Mouse (Mus musculus): ENCODE measurements around the gene Kctd18.

Gene Kctd18

DNA sequence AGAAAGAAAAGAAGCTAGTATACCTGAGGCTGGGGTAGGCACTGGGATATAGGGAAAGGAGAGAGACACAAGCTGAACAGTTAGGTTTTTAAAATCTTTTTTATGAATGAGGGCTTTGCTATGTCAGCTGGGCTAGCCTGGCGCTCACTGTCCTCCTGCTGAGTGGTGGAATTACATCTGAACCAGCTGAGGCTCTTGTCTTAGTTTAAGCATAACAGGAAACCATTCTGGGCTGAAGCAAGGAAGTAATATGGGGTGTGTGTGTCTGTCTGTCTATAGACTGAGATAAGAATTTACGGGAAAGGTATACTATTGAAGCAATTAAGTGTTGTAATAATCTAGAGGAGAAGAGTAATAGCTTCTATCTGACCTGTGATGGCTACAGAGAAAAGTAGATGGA lies 47.2 kb downstream of the Kctd18 start:
- Histone ChIP-seq H3K9me3 (ENCODE audit: low read length) (peaks cover 12% of the 10 kb centered on the region), H3K36me3 (ENCODE audit: insufficient read depth, low read length) (peaks cover 10% of the 10 kb centered on the region), H3K4me3 (replicated peaks; ENCODE audit: low read length) (no peak overlapping the region), H3K4me1 (replicated peaks; ENCODE audit: low read depth, low read length) (peaks cover 22% of the 10 kb centered on the region), H3K27me3 (ENCODE audit: insufficient read depth, low read length) (no peaks in the 10 kb centered on the region)
- TF ChIP-seq NANOG (IDR thresholded peaks at IDR 0.05; ENCODE audit: borderline replicate concordance, low read length) (no peak), POU5F1 (IDR thresholded peaks at IDR 0.05; ENCODE audit: borderline replicate concordance, low read length) (no peak), CTCF (conservative IDR thresholded peaks at IDR 0.05; ENCODE audit: low read length) (no peak)

DNA sequence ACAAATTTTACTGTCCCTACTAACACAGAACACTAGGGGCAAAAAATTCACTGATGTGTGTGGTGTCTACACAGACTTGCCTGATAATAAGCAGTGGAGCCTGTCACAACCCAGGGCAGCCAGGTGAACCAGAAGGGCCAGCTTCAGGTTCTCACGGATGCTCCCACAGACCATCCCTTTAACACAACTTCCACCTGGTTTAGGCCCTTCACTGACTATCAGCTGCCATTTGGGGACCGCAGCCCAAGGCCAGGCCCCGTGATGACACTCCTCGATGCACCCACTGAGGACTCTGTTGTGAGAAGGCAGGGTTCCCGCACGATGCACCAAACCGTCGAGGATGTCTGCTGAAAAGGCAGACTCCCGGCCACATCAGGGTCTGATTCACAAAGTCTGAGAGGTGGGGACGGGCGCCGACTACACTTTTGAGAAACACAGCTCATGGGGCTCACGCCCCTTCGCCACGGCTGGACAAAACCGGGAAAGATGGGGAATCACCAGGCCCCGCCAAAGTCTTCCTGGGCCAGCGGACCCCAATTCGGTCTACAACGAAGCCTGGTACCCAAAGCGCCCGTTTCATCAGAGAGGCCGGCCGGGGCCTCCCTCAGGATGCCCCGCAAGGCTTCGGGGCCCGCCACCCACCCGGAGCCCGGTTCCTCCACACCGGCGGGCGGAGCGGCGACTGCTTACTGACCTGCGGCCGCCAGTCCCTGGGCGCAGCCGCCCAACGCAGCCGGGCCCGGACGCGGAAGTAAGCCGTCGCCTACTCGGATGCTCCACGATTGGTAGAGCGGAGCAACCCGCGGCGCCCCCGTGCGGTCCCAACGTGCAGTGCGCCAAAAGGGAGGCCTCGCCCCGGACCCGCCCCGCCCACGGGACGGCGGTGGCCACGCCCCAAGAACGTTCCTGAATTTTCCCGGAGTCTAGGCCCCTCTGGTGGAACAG lies 49.2 kb downstream of the Kctd18 start:
- TF ChIP-seq CTCF (conservative IDR thresholded peaks at IDR 0.05; ENCODE audit: low read length) = no peak
- no peak for TF ChIP-seq POU5F1 (IDR thresholded peaks at IDR 0.05; ENCODE audit: borderline replicate concordance, low read length)
- no peak for TF ChIP-seq NANOG (IDR thresholded peaks at IDR 0.05; ENCODE audit: borderline replicate concordance, low read length)

GRCm38 (mm10) chr1:57955774-57956173 lies 63.0 kb downstream of the Kctd18 start:
- no peak for TF ChIP-seq NANOG (IDR thresholded peaks at IDR 0.05; ENCODE audit: borderline replicate concordance, low read length)
- no peak for TF ChIP-seq POU5F1 (IDR thresholded peaks at IDR 0.05; ENCODE audit: borderline replicate concordance, low read length)
- no peak for TF ChIP-seq CTCF (conservative IDR thresholded peaks at IDR 0.05; ENCODE audit: low read length)
- Histone ChIP-seq H3K27me3 (ENCODE audit: insufficient read depth, low read length) (no peaks in the 10 kb centered on the region), H3K36me3 (ENCODE audit: insufficient read depth, low read length) (peaks cover 28% of the 10 kb centered on the region), H3K9me3 (ENCODE audit: low read length) (no peaks in the 10 kb centered on the region), H3K4me3 (replicated peaks; ENCODE audit: low read length) (no peak overlapping the region), H3K4me1 (replicated peaks; ENCODE audit: low read depth, low read length) (peaks cover 19% of the 10 kb centered on the region)

More for the DNA sequence above, 49.2 kb downstream of the Kctd18 start:
- H3K4me1 ChIP-seq (replicated peaks; ENCODE audit: low read depth, low read length) = peaks cover 23% of the 10 kb centered on the region
- H3K9me3 ChIP-seq (ENCODE audit: low read length) = peaks cover 12% of the 10 kb centered on the region
- H3K27me3 ChIP-seq (ENCODE audit: insufficient read depth, low read length) = no peaks in the 10 kb centered on the region
- H3K4me3 ChIP-seq (replicated peaks; ENCODE audit: low read length) = peak overlapping the region; percentile 89
- peaks cover 28% of the 10 kb centered on the region for H3K36me3 ChIP-seq (ENCODE audit: insufficient read depth, low read length)

DNA sequence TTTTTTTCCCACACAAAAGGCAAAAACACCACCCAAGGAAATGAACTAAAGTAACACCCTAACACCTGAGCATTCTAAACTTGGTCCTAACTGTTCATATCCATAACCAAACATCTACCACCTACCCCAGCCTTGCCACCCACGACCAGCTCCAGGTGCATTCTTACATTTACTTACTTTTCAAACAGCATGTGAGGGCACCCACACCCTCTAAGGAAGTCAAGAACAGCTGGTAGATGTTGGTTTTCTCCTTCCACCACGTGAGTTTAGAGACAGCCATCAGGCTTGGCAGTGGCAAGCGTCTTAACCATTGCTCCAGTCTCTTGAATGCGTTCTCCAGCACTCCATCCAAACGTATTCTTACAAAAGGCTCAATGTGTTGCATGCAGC lies 64.4 kb downstream of the Kctd18 start:
- Histone ChIP-seq H3K4me1 (replicated peaks; ENCODE audit: low read depth, low read length) (peaks cover 20% of the 10 kb centered on the region), H3K4me3 (replicated peaks; ENCODE audit: low read length) (no peak overlapping the region)
- TF ChIP-seq CTCF (conservative IDR thresholded peaks at IDR 0.05; ENCODE audit: low read length) (no peak), NANOG (IDR thresholded peaks at IDR 0.05; ENCODE audit: borderline replicate concordance, low read length) (no peak), POU5F1 (IDR thresholded peaks at IDR 0.05; ENCODE audit: borderline replicate concordance, low read length) (no peak)

DNA sequence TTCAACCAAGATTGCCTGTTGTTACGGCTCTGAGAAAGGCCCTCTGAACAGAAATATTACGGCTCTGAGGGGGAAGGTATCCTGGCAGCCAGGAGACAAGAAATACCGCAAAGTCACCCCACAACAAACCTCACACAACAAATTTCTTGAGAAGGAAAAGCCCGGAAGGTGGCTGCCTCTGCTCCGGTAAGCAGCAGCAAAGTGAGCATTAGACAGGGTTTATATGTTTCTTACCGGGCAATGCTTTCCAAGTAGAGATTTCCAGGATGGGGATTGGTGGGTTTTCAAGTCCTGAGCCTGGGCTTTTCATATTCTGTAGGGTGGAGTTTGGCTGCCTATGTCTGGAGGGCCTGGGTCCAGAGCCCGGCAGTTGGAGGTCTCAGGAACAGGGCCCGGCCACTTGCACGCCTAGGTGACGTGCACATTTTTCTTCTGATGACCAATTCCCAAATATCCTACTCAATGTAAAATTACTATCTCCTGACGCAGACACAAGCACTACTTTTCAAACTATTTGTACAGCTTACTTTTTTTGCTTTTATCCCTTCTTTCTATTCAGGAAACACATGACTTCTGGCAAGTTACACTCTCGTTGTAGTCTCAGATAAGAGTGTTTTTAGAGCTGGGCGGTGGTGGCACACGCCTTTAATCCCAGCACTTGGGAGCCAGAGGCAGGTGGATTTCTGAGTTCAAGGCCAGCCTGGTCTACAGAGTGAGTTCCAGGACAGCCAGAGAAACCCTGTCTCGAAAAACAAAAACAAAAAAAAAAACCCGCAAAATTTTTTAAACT lies 65.0 kb downstream of the Kctd18 start:
- peaks cover 18% of the 10 kb centered on the region for H3K36me3 ChIP-seq (ENCODE audit: insufficient read depth, low read length)
- H3K4me1 ChIP-seq (replicated peaks; ENCODE audit: low read depth, low read length) = peaks cover 20% of the 10 kb centered on the region
- TF ChIP-seq NANOG (IDR thresholded peaks at IDR 0.05; ENCODE audit: borderline replicate concordance, low read length) = no peak
- no peak for TF ChIP-seq CTCF (conservative IDR thresholded peaks at IDR 0.05; ENCODE audit: low read length)
- TF ChIP-seq POU5F1 (IDR thresholded peaks at IDR 0.05; ENCODE audit: borderline replicate concordance, low read length) = no peak
- no peaks in the 10 kb centered on the region for H3K27me3 ChIP-seq (ENCODE audit: insufficient read depth, low read length)
- no peaks in the 10 kb centered on the region for H3K9me3 ChIP-seq (ENCODE audit: low read length)
- H3K4me3 ChIP-seq (replicated peaks; ENCODE audit: low read length) = no peak overlapping the region

More for the DNA sequence above, 64.4 kb downstream of the Kctd18 start:
- Histone ChIP-seq H3K36me3 (ENCODE audit: insufficient read depth, low read length) (peaks cover 24% of the 10 kb centered on the region), H3K9me3 (ENCODE audit: low read length) (no peaks in the 10 kb centered on the region), H3K27me3 (ENCODE audit: insufficient read depth, low read length) (no peaks in the 10 kb centered on the region)

DNA sequence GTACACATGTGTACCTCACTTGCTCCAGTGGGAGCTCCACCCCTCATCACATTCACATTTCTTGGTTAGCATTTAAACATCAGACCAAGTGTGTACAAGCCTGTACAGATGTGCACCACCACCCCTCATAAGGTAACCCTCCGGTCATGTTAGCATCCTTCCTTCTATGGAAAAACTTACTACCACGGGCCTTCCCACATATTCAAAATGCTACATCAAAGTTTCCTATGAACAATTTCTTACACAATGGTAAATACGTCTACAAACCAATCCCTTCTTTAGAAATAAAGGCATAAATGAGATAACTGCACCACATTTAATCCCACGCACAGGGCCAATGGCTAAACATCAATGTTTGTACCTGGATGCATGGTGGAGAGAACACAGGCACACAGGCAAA lies 66.2 kb downstream of the Kctd18 start:
- Histone ChIP-seq H3K27me3 (ENCODE audit: insufficient read depth, low read length) (no peaks in the 10 kb centered on the region), H3K4me3 (replicated peaks; ENCODE audit: low read length) (no peak overlapping the region), H3K9me3 (ENCODE audit: low read length) (no peaks in the 10 kb centered on the region), H3K36me3 (ENCODE audit: insufficient read depth, low read length) (peaks cover 16% of the 10 kb centered on the region), H3K4me1 (replicated peaks; ENCODE audit: low read depth, low read length) (peaks cover 22% of the 10 kb centered on the region)
- no peak for TF ChIP-seq POU5F1 (IDR thresholded peaks at IDR 0.05; ENCODE audit: borderline replicate concordance, low read length)
- no peak for TF ChIP-seq NANOG (IDR thresholded peaks at IDR 0.05; ENCODE audit: borderline replicate concordance, low read length)
- TF ChIP-seq CTCF (conservative IDR thresholded peaks at IDR 0.05; ENCODE audit: low read length) = no peak

GRCm38 (mm10) chr1:57949716-57950115 lies 69.0 kb downstream of the Kctd18 start:
- H3K27me3 ChIP-seq (ENCODE audit: insufficient read depth, low read length) = no peaks in the 10 kb centered on the region
- 0 out of 2 replicates have a peak, but pooled peaks cover 2% of the 10 kb centered on the region for H3K36me3 ChIP-seq (ENCODE audit: insufficient read depth, low read length)
- TF ChIP-seq CTCF (conservative IDR thresholded peaks at IDR 0.05; ENCODE audit: low read length) (no peak), NANOG (IDR thresholded peaks at IDR 0.05; ENCODE audit: borderline replicate concordance, low read length) (no peak), POU5F1 (IDR thresholded peaks at IDR 0.05; ENCODE audit: borderline replicate concordance, low read length) (no peak)
- peaks cover 10% of the 10 kb centered on the region for H3K4me1 ChIP-seq (replicated peaks; ENCODE audit: low read depth, low read length)
- no peaks in the 10 kb centered on the region for H3K9me3 ChIP-seq (ENCODE audit: low read length)
- H3K4me3 ChIP-seq (replicated peaks; ENCODE audit: low read length) = no peak overlapping the region

GRCm38 (mm10) chr1:57949195-57949594 lies 69.6 kb downstream of the Kctd18 start:
- no peak overlapping the region for H3K4me3 ChIP-seq (replicated peaks; ENCODE audit: low read length)
- H3K4me1 ChIP-seq (replicated peaks; ENCODE audit: low read depth, low read length) = peaks cover 10% of the 10 kb centered on the region
- H3K27me3 ChIP-seq (ENCODE audit: insufficient read depth, low read length) = no peaks in the 10 kb centered on the region
- H3K9me3 ChIP-seq (ENCODE audit: low read length) = no peaks in the 10 kb centered on the region
- H3K36me3 ChIP-seq (ENCODE audit: insufficient read depth, low read length) = no peaks in the 10 kb centered on the region
- no peak for TF ChIP-seq CTCF (conservative IDR thresholded peaks at IDR 0.05; ENCODE audit: low read length)
- no peak for TF ChIP-seq NANOG (IDR thresholded peaks at IDR 0.05; ENCODE audit: borderline replicate concordance, low read length)
